In the genomic region with DNA sequence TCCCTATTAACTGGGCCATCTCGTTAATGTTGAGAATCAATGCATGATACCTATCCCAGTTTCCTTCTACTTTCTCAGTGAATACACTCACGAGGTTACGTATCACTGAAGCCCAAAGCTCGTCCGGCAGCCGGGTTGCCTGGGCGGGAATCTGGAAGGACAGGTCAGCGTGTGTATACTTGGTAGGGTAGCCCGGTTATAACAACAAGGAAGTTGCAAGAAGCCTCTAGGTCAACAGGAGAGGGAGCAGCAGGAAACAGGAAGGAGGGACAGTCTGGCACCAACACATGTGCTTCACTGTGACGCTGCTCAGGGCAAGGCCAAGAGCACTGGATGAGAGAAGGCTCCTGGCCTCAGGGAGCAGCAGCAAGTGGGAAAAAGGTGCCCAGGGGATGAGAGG, we compare ENCODE assay signal across 8 mouse cellular contexts. TPM values are rescaled to one million over a fixed set of nuclear protein-coding genes. Genes with fewer than 3 reads are reported as not detected.
DNase-seq lines count a peak whose midpoint lies in the region; ATAC-seq lines count a peak whose summit lies in the region.

No protein-coding gene starts in this region.

- H3K4me2 ChIP-seq in kidney, embryonic 15.5 days, result no peak overlapping the region
- no peak overlapping the region for H3K4me2 ChIP-seq in limb, embryonic 11.5 days (ENCODE audit: low read depth, severe bottlenecking)

- H3K36me3 ChIP-seq in kidney, embryonic 15.5 days, result no peaks in the 10 kb centered on the region
- H3K36me3 ChIP-seq in limb, embryonic 11.5 days (ENCODE audit: control insufficient read depth, insufficient read depth, low read length), result no peaks in the 10 kb centered on the region

- DNase-seq in kidney, adult 18-20 months, result peak; percentile 15
- peak; percentile 24 for DNase-seq in heart, adult 8-10 months (ENCODE audit: low spot score)
- DNase-seq in limb, embryonic 11.5 days (ENCODE audit: low spot score), result peak; percentile 25
- no peak for DNase-seq in spleen, postnatal 36 days (ENCODE audit: low spot score in 2 of 2)
- DNase-seq in frontal cortex, postnatal 14 days (ENCODE audit: low spot score in 2 of 2), result no peak
- DNase-seq in testis, postnatal 10 days (ENCODE audit: low spot score), result no peak

- no peaks in the 10 kb centered on the region for H3K9me3 ChIP-seq in kidney, embryonic 15.5 days (replicated peaks)
- H3K9me3 ChIP-seq in limb, embryonic 11.5 days (ENCODE audit: control insufficient read depth, low read length), result no peaks in the 10 kb centered on the region

- H3K4me1 ChIP-seq in kidney, embryonic 15.5 days, result no peaks in the 10 kb centered on the region
- no peaks in the 10 kb centered on the region for H3K4me1 ChIP-seq in limb, embryonic 11.5 days (ENCODE audit: control insufficient read depth, insufficient read depth, low read length)

- H3K9ac ChIP-seq in kidney, embryonic 15.5 days, result no peak overlapping the region
- no peak overlapping the region for H3K9ac ChIP-seq in limb, embryonic 11.5 days (ENCODE audit: low read length)

- no peaks in the 10 kb centered on the region for H3K27me3 ChIP-seq in kidney, embryonic 15.5 days
- no peaks in the 10 kb centered on the region for H3K27me3 ChIP-seq in limb, embryonic 11.5 days (ENCODE audit: control insufficient read depth, insufficient read depth, low read length)

- WGBS in kidney, embryonic 15.5 days, result 52% methylated on average over 10 of the region's 10 CpGs
- WGBS in limb, embryonic 11.5 days, result 73% methylated on average over 10 of the region's 10 CpGs

- ATAC-seq in kidney, embryonic 15.5 days (replicated peaks; ENCODE audit: low FRiP score), result no peak; the same call in 1 of the 2 replicates
- no peak for ATAC-seq in limb, embryonic 11.5 days (ENCODE audit: insufficient number of reproducible peaks, low FRiP score, low TSS enrichment, low read depth)
- peak; percentile 62; the same call in 1 of the 2 replicates for ATAC-seq in neutrophil, adult 5-6 weeks (ENCODE audit: extremely low read depth, insufficient number of reproducible peaks, low FRiP score, poor library complexity, severe bottlenecking)

- H3K27ac ChIP-seq in kidney, embryonic 15.5 days, result no peak overlapping the region
- no peak overlapping the region for H3K27ac ChIP-seq in limb, embryonic 11.5 days (replicated peaks; ENCODE audit: low read depth, low read length)

- no peak overlapping the region for H3K4me3 ChIP-seq in kidney, embryonic 15.5 days (replicated peaks)
- no peak overlapping the region for H3K4me3 ChIP-seq in limb, embryonic 11.5 days (ENCODE audit: low read depth, low read length)

RNA-seq across cellular contexts. Expression of gene Ica1, which starts 7.9 kb away (rescaled TPM):
- 27.9 and 28.1 TPM in 2 replicates for polyA plus RNA-seq in kidney, embryonic 15.5 days (2015; fragmentation: Nextera tagmentation; extraction: Ambion mirVana)
- 10 to 100 TPM in 3 of 4 experiments, 1 to 10 TPM in 1; 8.5 to 11.6 (median 10.6) TPM for total RNA-seq in heart, adult 8-10 months (2022)
- 17.5 and 17.7 TPM in 2 replicates for polyA plus RNA-seq in limb, embryonic 11.5 days (2014; fragmentation: Nextera tagmentation; extraction: Ambion mirVana)
- 0.25 TPM in 1 of 2 replicates, not detected in the other for total RNA-seq in neutrophil, adult 5-6 weeks (2017)

Comparison
In these comparisons a context has a peak if more than half of its experiments do, and no peak if none do; other contexts are left out.
1. DNase-seq: peak in kidney, adult 18-20 months (single experiment), heart, adult 8-10 months (single experiment) and limb, embryonic 11.5 days (single experiment); none in spleen, postnatal 36 days (0 of 2), frontal cortex, postnatal 14 days (0 of 2) and testis, postnatal 10 days (single experiment).